Mouse (Mus musculus): ENCODE results near the gene Gm21992. TPM values are rescaled to one million over a fixed set of nuclear protein-coding genes. Genes with fewer than 3 reads are reported as not detected.
"Not testable (repeated sequence)": the region's sequence is repeated elsewhere in the genome, so short reads cannot be mapped to it uniquely, and the experiment has no call there.

Gene Gm21992
- total RNA-seq, 1 experiment from 2014 or later = 15.1 TPM

DNA sequence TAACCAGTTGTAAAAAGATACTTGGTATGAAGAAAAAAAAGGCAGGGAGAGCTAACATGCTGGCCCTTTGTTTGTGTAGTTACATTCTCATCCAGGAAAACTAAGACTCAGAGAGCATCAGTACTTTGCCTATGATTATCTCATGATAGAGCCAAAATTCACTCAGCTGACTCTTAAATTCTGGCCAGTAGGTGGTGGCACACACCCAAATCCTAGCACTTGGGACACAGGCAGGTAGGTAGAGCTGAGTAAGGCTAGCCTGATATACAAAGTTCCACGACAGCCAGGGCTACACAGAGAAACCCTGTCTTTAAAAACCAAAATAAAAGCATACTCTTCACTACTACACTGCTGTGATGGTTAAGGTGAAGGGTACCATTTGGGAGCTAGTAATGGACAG, 48.5 kb downstream of the Gm21992 start:
- no peak for ATAC-seq (replicated peaks; ENCODE audit: insufficient number of reproducible peaks, low FRiP score, low TSS enrichment, poor library complexity, severe bottlenecking)

DNA sequence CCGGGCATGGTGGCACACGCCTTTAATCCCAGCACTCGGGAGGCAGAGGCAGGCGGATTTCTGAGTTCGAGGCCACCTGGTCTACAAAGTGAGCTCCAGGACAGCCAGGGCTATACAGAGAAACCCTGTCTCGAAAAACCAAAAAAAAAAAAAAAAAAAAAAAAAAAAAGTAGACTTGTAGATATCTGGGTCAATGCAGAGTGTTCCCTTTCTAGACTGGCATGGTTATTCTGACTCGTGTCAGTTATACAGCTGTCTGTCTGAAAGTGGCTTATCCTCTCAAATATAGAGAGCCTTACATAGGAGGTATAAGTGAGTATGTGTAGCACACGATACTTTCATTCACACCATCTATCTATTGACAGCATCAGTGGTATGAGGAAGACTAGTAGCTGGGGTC, 50.9 kb downstream of the Gm21992 start:
- not testable (repeated sequence) for ATAC-seq (replicated peaks; ENCODE audit: insufficient number of reproducible peaks, low FRiP score, low TSS enrichment, poor library complexity, severe bottlenecking)

DNA sequence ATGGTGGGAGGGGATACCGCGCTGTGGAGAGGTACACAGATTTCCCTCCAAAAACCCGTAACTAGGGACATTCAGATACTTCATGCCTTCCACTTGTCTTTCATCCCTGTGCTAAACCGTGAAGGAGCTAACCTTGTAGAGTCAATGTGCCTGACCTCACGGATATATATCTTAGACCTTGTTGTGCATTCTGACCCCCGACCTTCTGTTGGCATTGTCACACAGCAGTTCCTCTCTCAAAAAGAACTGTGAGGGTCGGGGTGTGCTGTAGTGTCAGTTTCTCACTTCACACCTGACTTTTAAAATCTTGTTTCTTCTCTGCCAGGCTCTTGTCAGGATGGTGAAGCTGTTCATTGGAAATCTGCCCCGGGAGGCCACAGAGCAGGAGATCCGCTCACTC, 54.5 kb downstream of the Gm21992 start:
- ATAC-seq (replicated peaks; ENCODE audit: insufficient number of reproducible peaks, low FRiP score, low TSS enrichment, poor library complexity, severe bottlenecking) = no peak

DNA sequence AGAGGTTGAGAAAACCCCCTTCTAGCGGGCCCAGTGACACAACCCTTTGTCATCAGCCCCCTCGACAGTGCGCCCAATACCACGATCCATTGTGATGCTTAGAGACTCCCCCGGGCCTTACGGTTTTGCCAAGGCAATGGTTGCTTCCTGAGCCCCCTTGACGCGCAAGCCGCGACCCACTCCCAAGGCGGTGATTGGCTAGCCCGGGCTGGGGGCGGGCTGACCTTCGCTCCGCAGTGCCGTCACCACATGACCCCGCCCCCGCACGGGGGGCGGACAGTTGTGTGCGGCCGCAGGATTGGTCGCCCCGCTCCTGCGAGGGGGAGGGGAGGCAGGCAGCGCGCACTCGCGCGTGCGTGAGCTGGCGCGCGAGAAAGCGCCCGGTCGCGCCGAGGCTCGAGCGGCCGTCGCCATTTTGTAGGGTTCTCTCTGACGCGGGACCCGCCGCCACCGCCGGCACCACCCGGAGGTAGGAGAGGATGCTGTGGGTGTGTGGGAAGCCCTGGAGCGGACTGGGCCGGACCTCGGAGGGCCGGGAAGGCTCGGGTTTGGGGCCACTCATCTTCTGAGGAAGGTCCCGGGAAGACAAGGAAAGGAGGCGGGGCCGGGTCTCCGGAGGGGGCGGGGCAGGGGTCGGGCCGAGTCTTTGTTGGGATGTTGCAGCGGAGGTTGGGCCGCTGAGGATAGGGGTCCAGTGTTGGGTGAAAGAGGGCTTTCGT, 55.1 kb downstream of the Gm21992 start, which contains the start of gene Rbm4b:
Gene Rbm4b (plus strand): TSS at position 305 of the 719 bp plus-strand sequence.
- peak; percentile 83 for ATAC-seq (replicated peaks; ENCODE audit: insufficient number of reproducible peaks, low FRiP score, low TSS enrichment, poor library complexity, severe bottlenecking)

DNA sequence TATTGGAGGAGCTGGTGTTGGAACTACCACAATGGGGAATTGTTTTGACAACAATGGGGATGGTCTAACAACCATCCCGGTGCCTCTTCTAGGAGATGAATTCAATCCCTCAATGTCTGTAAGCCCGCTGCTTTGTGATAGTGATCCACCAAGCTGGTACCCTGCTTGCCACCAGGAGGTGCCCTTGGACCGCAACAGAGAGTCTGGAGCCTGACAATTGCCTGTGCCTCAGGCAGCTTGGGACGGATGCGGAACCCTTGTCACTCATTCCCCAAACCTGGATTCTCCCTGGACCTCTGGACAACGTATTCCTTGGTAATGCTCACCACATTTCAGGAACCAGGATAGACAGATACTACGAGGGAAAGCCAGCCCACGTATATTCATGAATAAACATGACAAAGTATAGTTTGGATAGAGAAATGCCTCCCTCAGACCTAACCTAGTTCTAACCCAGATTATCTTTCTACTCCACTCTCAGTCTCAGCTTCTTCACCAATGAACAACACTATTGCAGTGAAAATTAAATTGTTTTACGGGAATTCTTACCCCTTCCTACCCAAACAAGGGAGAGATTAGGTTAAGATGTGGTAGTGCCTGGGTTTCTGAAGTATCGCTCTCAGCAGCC, 55.7 kb downstream of the Gm21992 start:
- peak; percentile 89 for ATAC-seq (replicated peaks; ENCODE audit: insufficient number of reproducible peaks, low FRiP score, low TSS enrichment, poor library complexity, severe bottlenecking)

DNA sequence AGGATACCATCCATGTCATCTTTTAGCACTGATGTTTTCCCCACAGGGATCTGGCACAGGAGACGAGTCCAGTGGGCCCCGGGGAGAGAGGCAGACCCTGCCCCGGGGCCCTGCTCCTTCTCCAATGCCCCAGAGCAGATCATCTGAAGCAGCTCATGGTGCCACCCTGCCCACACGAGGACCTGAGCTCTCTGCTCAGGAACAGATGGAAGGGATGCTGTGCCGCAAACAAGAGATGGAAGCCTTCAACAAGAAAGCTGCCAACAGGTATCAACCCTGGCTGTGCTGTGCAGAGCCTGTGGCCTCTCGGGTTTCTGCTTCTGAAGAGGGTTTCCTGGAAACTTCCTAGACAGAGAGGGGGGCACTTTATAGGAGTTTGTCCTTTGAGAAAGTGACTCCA, 61.4 kb downstream of the Gm21992 start:
- no peak for ATAC-seq (replicated peaks; ENCODE audit: insufficient number of reproducible peaks, low FRiP score, low TSS enrichment, poor library complexity, severe bottlenecking)

DNA sequence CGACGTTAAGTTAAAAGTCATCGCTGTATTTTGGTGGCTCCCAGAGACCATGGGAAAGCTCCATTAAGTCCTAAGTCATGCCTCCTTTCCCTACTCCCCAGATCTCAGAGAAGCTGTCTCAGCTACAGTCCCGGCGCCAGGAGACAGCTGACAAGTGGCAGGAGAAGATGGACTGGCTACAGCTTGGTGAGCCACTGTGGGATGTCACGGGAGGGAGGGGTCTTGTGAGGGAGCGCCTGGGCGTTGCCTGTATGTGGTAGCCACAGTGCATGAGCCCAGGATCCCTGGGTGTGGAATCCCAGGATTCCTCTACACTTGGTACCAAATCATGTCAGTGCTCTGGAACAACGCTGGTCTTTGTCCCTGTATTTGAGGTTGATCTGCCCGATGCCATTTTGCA, 62.9 kb downstream of the Gm21992 start:
- no peak for ATAC-seq (replicated peaks; ENCODE audit: insufficient number of reproducible peaks, low FRiP score, low TSS enrichment, poor library complexity, severe bottlenecking)

DNA sequence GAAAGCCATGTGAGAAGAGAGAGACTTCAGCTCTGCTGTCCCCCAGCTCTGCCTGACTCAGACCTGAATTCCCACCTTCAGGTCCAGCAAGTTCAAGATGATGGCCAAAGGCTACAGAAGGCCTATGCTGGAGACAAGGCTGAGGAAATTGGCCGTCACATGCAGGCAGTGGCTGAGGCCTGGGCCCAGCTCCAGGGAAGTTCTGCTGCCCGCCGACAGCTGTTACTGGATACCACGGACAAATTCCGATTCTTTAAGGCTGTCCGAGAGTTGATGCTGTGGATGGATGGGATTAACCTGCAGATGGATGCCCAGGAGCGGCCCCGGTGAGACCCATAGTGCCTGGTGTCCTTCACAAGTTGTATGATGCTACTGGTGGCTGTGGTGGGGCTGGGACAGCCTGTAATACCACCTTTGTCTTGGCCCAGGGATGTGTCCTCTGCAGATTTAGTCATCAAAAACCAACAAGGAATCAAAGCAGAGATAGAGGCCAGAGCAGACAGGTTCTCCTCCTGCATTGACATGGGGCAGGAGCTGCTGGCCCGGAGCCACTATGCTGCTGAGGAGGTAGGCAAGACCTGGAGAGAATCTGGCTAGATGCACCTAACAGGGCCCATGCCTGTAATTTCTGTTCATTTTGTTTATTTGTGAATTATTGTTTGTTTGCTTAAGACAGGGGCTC, 63.6 kb downstream of the Gm21992 start:
- ATAC-seq (replicated peaks; ENCODE audit: insufficient number of reproducible peaks, low FRiP score, low TSS enrichment, poor library complexity, severe bottlenecking) = no peak

DNA sequence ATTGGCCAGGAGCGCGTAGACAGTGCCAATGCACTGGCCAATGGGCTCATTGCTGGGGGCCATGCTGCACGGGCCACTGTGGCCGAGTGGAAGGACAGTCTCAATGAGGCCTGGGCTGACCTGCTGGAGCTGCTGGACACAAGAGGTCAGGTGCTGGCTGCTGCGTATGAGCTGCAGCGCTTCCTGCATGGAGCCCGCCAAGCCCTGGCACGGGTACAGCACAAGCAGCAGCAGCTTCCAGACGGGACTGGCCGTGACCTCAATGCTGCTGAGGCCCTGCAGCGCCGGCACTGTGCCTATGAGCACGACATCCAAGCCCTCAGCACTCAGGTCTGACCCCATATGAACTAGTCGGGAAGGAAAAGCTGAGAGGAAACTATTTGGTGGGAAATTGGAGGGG, 64.8 kb downstream of the Gm21992 start:
- no peak for ATAC-seq (replicated peaks; ENCODE audit: insufficient number of reproducible peaks, low FRiP score, low TSS enrichment, poor library complexity, severe bottlenecking)

DNA sequence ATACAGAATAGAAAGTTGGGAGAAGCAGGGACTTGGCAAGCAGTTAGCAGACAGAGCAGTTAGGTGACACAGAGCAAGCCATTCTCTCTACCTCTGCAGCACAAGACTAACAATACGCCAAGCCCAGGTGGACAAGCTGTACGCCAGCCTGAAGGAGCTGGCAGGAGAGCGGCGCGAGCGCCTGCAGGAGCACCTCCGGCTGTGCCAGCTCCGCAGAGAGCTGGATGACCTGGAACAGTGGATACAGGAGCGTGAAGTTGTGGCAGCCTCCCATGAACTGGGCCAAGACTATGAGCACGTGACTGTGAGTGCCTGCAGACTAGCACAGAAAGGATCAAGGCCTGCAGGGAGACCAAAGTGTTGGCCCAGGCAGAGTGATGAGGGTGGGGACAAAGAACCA, 65.7 kb downstream of the Gm21992 start:
- no peak for ATAC-seq (replicated peaks; ENCODE audit: insufficient number of reproducible peaks, low FRiP score, low TSS enrichment, poor library complexity, severe bottlenecking)

DNA sequence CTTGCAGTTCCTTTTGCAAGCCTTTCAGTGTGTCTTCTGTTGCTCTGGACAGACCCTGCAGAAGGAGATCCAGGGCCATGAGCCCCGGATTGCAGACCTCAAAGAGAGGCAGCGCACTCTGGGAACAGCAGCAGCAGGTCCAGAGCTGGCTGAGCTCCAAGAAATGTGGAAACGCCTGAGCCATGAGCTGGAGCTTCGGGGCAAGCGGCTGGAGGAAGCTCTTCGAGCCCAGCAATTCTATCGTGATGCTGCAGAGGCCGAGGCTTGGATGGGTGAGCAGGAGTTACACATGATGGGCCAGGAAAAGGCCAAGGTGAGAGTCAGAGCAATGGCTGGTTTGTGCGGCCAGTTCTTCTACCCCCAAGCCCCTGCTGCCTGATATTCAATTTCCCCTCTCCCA, 66.4 kb downstream of the Gm21992 start:
- ATAC-seq (replicated peaks; ENCODE audit: insufficient number of reproducible peaks, low FRiP score, low TSS enrichment, poor library complexity, severe bottlenecking) = no peak

DNA sequence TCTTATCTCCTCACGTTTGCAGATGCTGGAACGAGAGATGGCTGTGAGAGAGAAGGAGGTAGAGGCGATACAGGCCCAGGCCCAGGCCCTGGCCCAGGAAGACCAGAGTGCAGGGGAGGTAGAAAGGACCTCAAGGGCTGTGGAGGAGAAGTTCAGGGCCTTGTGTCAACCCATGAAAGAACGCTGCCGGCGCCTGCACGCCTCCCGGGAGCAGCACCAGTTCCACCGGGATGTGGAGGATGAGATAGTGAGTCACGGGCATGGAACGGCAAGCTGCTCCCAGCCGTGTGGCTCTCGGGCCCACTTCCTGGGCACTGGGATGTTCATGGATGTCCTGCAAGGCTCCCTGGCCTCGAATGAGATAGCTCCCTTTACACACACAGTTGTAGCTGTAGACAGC, 67.4 kb downstream of the Gm21992 start:
- ATAC-seq (replicated peaks; ENCODE audit: insufficient number of reproducible peaks, low FRiP score, low TSS enrichment, poor library complexity, severe bottlenecking) = no peak

DNA sequence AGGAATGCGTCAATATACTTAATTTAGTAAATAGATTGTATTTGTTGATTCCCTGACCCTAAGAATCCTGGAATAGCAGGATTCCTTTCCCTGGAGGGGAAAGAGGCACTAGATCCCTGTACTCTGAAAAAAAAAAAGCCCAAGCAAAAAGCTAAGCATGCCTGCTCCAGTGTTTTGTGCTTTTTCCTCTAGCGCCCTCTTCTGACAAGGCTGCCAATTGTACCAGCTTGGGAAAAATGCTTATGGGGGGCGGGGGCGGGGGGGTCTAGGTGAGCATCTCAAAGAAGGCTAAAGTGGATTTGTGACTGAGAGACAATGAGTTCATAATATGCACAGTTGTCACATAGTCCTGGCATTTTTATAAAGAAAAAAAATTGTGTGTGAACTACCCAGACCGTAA, 67.9 kb downstream of the Gm21992 start:
- no peak for ATAC-seq (replicated peaks; ENCODE audit: insufficient number of reproducible peaks, low FRiP score, low TSS enrichment, poor library complexity, severe bottlenecking)

DNA sequence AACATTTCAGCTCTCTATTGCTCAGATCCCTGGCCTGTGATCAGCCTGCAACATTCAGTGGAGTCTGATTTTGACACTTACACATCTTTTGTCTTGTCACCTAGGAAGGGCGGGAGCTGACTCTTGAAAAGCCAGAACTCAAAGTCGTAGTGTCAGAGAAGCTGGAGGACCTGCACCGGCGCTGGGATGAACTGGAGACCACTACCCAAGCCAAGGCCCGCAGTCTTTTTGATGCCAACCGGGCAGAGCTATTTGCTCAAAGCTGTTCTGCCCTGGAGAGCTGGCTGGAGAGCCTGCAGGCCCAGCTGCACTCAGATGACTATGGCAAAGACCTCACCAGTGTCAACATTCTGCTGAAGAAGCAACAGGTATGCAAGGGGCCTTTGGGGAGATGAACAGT, 69.2 kb downstream of the Gm21992 start:
- no peak for ATAC-seq (replicated peaks; ENCODE audit: insufficient number of reproducible peaks, low FRiP score, low TSS enrichment, poor library complexity, severe bottlenecking)

DNA sequence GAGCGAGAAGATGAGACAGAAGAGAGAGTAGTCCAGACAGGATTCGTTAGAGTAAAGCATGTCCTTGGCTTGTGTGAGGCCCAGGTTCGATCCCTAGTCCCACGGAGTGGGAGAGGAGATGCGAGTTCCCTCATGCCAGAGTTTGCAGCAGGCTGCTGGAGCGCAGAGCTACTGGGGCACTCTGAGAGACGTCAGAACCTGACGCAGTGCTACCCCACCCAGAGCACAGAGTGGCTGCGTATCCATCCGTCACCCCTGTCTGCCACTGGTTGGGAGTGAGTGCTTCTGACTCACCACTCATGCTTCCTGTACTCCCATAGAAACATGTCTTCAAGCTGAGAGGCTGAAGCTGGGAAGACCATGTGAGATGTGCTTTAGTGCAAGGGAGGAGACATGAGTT, 69.9 kb downstream of the Gm21992 start:
- no peak for ATAC-seq (replicated peaks; ENCODE audit: insufficient number of reproducible peaks, low FRiP score, low TSS enrichment, poor library complexity, severe bottlenecking)

DNA sequence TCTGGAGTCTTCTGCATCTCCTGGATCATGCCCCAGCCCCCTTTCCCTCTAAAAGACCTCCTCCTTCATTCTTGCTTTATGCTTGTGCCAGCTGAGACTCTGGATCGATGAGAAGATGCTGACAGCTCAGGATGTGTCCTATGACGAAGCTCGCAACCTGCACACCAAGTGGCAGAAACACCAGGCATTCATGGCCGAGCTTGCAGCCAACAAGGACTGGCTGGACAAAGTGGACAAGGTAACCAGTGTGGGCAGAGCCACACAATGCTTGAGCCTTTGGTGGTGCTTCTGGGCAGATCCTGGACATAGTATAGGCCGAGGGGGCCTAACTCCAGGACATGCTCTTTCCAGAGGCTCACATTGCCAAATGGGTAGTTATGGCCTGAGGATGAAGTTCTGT, 71.7 kb downstream of the Gm21992 start:
- no peak for ATAC-seq (replicated peaks; ENCODE audit: insufficient number of reproducible peaks, low FRiP score, low TSS enrichment, poor library complexity, severe bottlenecking)

DNA sequence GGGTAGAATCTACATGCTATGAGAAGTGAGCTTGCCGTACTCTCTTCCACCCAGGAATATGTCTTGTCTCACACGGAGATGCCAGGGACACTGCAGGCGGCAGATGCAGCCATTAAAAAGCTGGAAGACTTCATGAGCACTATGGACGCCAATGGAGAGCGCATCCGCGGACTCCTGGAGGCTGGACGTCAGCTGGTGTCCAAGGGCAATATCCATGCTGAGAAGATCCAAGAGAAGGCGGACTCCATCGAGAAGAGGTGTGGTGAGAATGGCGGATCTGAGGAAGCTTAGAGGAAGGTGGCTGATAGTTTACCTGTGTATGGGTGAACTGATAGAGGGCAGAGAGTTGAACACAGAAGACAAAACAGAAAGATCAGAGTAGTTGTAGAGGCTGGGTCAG, 72.4 kb downstream of the Gm21992 start:
- ATAC-seq (replicated peaks; ENCODE audit: insufficient number of reproducible peaks, low FRiP score, low TSS enrichment, poor library complexity, severe bottlenecking) = no peak

DNA sequence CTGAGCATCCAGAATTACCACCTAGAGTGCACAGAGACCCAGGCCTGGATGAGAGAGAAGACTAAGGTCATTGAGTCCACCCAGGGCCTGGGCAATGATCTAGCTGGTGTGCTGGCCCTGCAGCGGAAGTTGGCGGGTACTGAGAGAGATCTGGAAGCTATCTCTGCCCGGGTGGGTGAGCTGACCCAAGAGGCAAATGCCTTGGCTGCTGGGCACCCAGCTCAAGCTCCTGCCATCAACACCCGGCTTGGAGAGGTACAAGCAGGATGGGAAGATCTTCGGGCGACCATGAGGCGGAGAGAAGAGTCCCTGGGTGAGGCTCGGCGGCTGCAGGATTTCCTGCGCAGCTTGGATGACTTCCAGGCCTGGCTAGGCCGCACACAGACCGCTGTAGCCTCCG, 73.5 kb downstream of the Gm21992 start:
- ATAC-seq (replicated peaks; ENCODE audit: insufficient number of reproducible peaks, low FRiP score, low TSS enrichment, poor library complexity, severe bottlenecking) = no peak

DNA sequence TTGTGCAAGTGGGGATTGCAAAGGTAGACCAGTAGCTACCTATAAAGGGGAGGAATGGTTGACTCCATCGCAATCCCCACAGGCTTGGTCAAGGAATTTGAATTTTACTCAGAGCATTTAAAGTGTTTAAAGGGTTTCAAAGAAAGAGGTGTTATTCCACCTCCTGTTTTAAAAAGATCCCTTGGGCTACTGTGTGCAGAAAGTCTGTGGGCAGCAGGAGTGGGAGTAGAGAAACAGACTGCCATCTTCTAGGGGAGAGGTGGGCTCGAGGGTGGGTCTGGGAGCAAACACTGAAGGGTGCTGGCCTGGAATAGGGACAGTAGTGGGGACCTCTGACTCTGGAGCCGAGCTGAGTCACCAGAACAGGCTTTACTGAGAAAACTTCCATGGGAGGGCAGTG, 78.4 kb downstream of the Gm21992 start:
- ATAC-seq (replicated peaks; ENCODE audit: insufficient number of reproducible peaks, low FRiP score, low TSS enrichment, poor library complexity, severe bottlenecking) = no peak

DNA sequence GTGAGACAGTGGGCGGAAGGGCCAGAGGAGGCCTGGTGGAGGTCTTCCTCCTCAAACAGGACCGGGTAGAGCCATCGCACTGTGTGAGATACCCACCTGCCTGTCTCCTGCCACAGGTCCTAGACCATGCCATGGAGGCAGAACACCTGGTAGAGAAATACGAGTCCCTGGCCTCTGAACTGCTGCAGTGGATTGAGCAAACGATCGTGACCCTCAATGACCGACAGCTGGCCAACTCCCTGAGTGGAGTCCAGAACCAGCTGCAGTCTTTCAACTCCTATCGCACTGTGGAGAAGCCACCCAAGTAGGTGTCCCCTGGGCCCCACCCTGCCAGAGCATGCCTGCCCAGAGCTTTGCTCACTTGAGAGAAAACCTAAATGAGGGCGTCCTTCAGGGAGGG, 82.2 kb downstream of the Gm21992 start:
- ATAC-seq (replicated peaks; ENCODE audit: insufficient number of reproducible peaks, low FRiP score, low TSS enrichment, poor library complexity, severe bottlenecking) = no peak
